Mouse (Mus musculus) heart, embryonic 10.5 days (tissue): ENCODE data around the gene Acly. TPM values are rescaled to one million over a fixed set of nuclear protein-coding genes. Genes with fewer than 3 reads are reported as not detected.
"Not testable (repeated sequence)": the region's sequence is repeated elsewhere in the genome, so short reads cannot be mapped to it uniquely, and the experiment has no call there.

Experiments
- DNase-seq: peaks from one replicate; pipeline ENCODE4 v3.0.0-alpha.2; 2017; ENCODE audit warnings: low spot score
- H3K27ac ChIP-seq: fragments of 300-500 bp; sonication (generic); 2 replicates; pipeline ENCODE4 v1.5.1; 2016; ENCODE audit warnings: mild to moderate bottlenecking
- H3K27me3 ChIP-seq: fragments of 300-500 bp; sonication (generic); 2 replicates; pipeline ENCODE4 v1.6.1; 2016; ENCODE audit warnings: mild to moderate bottlenecking; ENCODE audit not compliant: poor library complexity, insufficient read depth, severe bottlenecking
- H3K36me3 ChIP-seq: fragments of 300-500 bp; sonication (generic); 2 replicates; pipeline ENCODE4 v1.6.1; 2016; ENCODE audit warnings: mild to moderate bottlenecking, moderate library complexity
- H3K4me1 ChIP-seq: fragments of 300-500 bp; sonication (generic); 2 replicates; pipeline ENCODE4 v1.6.1; 2016; ENCODE audit warnings: mild to moderate bottlenecking
- H3K4me3 ChIP-seq: fragments of 300-500 bp; sonication (generic); 2 replicates; pipeline ENCODE4 v1.5.1; 2016; ENCODE audit warnings: mild to moderate bottlenecking, moderate library complexity
- H3K9me3 ChIP-seq: fragments of 300-500 bp; sonication (generic); 2 replicates; pipeline ENCODE4 v1.6.1; 2016; ENCODE audit warnings: mild to moderate bottlenecking, moderate library complexity
- WGBS: fragments of 180-500 bp; shearing (Covaris S2); methylation state at CpG from one replicate; pipeline ENCODE4 v1.1.7; 2016; 5-methylcytosine and 5-hydroxymethylcytosine counted together
- polyA plus RNA-seq: library from polyadenylated mRNA; unstranded; fragments of >200 nt; fragmentation: Nextera tagmentation; extraction: Ambion mirVana; gene quantifications from 2 replicates; pipeline ENCODE4 v1.2.1, GENCODE M21; 2016

Acly gene
- polyA plus RNA-seq, 1 experiment from 2014 or later, result 139 TPM

DNA sequence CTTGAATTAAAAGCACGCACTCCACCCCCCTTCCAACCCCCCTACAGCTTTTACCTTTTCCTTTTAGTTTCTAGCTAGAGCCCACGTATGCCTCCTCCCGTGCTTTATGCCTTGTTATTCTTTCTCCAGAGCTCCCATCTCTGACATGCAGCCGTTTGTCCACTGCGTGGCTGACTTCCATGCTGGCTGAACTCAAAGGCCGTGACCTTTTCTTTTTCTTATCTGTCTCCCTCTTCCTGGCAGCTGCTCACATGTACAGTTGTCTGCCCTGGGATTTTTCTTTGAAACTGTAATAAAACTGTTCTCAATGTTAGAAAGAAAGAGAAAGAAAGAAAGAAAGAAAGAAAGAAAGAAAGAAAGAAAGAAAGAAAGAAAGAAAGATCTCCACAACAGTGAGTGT, 13.2 kb upstream of the Acly start:
- Histone ChIP-seq H3K27ac (no peak overlapping the region), H3K9me3 (no peaks in the 10 kb centered on the region), H3K4me3 (no peak overlapping the region), H3K36me3 (no peaks in the 10 kb centered on the region), H3K27me3 (no peaks in the 10 kb centered on the region), H3K4me1 (peaks cover 25% of the 10 kb centered on the region)
- 24% methylated on average over 6 of the region's 6 CpGs for WGBS
- DNase-seq, result no peak

DNA sequence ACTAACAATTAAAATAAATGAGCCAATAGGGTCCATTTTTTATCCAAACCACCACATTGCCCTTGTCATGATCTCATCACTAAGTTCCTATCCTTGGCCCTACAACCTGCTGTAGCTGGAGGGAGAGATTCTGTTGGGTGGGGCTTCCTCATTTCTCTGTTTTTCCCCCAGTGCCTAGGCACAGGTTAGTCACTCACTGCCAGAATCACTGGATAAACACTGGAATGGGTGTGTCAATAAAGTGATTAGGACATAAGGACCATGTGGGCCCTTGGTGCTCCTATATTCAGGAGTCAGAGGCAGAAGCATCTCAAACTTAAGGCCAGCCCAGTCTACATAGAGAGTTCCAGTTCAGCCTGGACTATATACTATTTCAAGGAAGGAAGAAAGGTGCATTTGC, 8.7 kb upstream of the Acly start:
- H3K4me1 ChIP-seq, result peaks cover 13% of the 10 kb centered on the region
- DNase-seq, result no peak
- no peaks in the 10 kb centered on the region for H3K36me3 ChIP-seq
- no peak overlapping the region for H3K4me3 ChIP-seq
- no peaks in the 10 kb centered on the region for H3K9me3 ChIP-seq
- H3K27me3 ChIP-seq, result no peaks in the 10 kb centered on the region
- H3K27ac ChIP-seq, result no peak overlapping the region

DNA sequence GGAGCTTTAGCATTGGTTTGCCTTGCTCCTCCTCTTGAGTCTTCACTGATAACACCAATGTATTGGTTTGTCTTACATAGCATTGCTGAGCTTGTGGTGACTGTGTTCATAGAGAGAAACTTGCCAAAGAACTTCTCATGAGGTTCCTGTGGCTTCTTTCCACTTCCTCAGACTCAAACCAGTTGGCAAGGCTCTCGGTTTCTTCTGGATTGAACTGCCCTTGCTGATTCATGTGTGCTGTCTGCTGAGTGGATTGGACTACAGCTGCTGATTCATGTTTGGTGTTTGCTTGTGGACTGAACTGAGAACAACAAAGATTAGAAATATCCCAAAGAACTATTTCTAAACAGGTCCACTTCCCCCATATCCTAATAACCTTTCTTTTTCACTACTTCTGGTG, 8.2 kb upstream of the Acly start:
- 77% methylated on average over 1 of the region's 1 CpGs for WGBS

DNA sequence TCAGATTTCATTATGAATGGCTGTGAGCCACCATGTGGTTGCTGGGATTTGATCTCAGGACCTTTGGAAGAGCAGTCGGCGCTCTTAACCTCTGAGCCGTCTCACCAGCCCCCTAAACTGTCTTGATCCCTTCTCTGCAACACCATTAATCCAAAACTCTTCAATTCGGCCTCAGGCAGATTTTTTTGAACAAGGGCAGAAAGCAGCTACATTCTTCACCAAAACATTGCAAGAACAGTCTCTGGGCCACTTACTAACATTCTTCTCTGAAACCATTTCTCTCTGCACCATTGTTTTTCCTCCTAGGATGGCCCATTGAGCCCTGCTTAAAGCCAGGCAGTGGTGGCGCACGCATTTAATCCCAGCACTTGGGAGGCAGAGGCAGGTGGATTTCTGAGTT, 7.0 kb upstream of the Acly start:
- not testable (repeated sequence) for DNase-seq, H3K4me1 ChIP-seq, H3K27ac ChIP-seq, H3K9me3 ChIP-seq, H3K36me3 ChIP-seq, H3K4me3 ChIP-seq, H3K27me3 ChIP-seq
- WGBS, result 81% methylated on average over 6 of the region's 6 CpGs

More for the DNA sequence above, 8.2 kb upstream of the Acly start:
- Histone ChIP-seq H3K27me3 (no peaks in the 10 kb centered on the region), H3K27ac (no peak overlapping the region), H3K36me3 (no peaks in the 10 kb centered on the region), H3K9me3 (no peaks in the 10 kb centered on the region), H3K4me3 (no peak overlapping the region), H3K4me1 (peaks cover 8% of the 10 kb centered on the region)
- DNase-seq, result no peak

DNA sequence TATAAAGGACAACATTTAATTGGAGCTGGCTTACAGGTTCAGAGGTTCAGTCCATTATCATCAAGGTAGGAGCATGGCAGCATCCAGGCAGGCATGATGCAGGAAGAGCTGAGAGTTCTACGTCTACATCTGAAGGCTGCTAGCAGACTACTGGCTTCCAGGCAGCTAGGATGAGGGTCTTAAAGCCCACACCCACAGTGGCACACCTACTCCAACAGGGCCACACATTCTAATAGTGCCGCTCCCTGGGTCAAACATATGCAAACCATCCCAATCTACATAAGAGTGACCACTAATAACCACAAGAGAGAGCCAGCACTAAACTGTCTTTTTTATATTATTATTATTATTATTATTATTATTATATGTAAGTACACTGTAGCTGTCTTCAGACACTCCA, 6.6 kb upstream of the Acly start:
- not testable (repeated sequence) for H3K27me3 ChIP-seq, H3K4me3 ChIP-seq, H3K4me1 ChIP-seq, H3K36me3 ChIP-seq, DNase-seq, H3K27ac ChIP-seq, H3K9me3 ChIP-seq
- 83% methylated on average over 2 of the region's 2 CpGs for WGBS

DNA sequence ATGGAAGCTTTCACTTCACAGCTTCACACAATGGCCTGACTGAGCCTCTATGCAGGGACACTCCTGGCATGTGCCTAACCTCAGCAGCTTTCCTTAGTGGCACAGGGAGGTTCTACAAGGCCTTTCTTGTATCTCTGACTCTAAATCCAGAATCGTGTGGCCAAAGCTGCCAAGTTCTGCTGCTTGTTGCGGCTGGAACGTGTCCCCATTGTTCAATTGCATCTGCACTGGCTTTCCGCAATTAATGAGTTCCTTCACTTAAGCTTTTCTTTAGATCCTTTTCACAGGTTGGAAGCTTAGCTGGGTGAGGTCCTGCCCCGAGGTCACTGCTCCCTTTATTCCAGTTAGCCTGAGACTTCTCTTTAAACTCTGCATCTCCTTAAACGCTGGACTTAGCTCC, 6.1 kb upstream of the Acly start:
- no peak for DNase-seq

DNA sequence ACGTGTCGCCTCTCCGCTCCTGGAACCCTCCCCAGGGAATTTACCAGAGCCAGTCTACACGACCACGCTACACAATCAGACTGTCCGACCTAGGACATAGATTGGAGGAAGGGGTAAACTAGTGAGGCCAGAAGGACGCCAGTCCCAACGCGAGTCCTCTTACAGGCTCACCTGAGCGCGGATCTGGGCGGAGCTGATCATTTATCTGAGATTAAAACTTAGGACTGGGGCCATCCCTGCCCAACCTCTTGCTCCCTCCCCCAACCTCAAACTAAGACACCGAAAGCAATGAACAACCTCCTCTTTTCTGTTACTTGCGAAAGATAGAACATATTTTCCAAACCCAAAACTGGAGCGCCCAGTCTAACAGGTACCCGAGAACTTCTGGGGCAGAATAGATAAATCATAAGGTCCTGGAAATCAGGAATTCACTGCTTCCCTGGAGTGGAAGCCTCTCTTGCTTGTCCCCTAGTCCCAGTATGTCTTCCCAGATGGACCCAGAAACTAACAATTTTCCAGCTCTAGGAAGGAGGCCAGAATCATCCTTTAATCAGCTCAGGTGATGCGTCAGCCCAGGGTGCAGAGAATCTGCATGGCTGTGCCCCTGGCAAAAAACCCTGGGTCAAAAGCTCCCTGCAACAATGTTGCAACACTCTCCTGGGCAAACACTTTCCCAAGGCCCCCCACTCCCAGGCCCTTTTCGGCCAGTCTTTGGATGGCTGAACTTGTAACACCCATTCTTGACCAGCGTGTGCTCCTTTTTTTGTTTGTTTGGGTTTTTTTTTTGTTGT, 770 bp upstream of the Acly start:
- Histone ChIP-seq H3K27me3 (no peaks in the 10 kb centered on the region), H3K9me3 (no peaks in the 10 kb centered on the region), H3K4me3 (peak overlapping the region; percentile 73), H3K4me1 (peaks cover 42% of the 10 kb centered on the region), H3K36me3 (peaks cover 10% of the 10 kb centered on the region), H3K27ac (peak overlapping the region; percentile 91)
- 22% methylated on average over 19 of the region's 19 CpGs for WGBS
- no peak for DNase-seq

More for the DNA sequence above, 6.1 kb upstream of the Acly start:
- Histone ChIP-seq H3K9me3 (no peaks in the 10 kb centered on the region), H3K27me3 (no peaks in the 10 kb centered on the region), H3K36me3 (no peaks in the 10 kb centered on the region), H3K27ac (no peak overlapping the region), H3K4me1 (peaks cover 4% of the 10 kb centered on the region; the same call in 1 of the 2 replicates), H3K4me3 (no peak overlapping the region)
- 78% methylated on average over 6 of the region's 6 CpGs for WGBS

DNA sequence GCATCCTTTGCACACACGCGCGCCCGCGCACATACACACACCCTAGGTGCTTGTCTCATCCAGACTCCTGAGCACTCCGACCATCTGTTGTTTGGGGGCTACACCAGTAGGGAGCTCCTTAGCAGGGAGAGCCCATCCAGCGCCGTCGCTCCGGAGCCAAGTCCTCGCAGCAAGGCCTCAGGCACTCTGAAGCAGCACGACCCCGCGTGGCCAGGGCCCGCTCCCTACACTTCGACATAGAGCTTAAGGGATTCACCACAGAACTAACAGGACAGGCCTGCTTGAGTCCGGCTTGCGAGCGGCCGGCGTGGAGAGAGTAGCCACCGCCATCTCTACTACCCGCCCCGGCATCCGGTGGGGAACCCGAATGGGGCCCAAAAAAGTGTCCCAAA, 738 bp downstream of the Acly start:
- Histone ChIP-seq H3K27me3 (no peaks in the 10 kb centered on the region), H3K4me3 (peak overlapping the region; percentile 73), H3K4me1 (peaks cover 38% of the 10 kb centered on the region), H3K9me3 (no peaks in the 10 kb centered on the region), H3K27ac (peak overlapping the region; percentile 91), H3K36me3 (peaks cover 25% of the 10 kb centered on the region)
- WGBS, result under 1% methylated on average over 26 of the region's 26 CpGs
- peak; percentile 90 for DNase-seq

DNA sequence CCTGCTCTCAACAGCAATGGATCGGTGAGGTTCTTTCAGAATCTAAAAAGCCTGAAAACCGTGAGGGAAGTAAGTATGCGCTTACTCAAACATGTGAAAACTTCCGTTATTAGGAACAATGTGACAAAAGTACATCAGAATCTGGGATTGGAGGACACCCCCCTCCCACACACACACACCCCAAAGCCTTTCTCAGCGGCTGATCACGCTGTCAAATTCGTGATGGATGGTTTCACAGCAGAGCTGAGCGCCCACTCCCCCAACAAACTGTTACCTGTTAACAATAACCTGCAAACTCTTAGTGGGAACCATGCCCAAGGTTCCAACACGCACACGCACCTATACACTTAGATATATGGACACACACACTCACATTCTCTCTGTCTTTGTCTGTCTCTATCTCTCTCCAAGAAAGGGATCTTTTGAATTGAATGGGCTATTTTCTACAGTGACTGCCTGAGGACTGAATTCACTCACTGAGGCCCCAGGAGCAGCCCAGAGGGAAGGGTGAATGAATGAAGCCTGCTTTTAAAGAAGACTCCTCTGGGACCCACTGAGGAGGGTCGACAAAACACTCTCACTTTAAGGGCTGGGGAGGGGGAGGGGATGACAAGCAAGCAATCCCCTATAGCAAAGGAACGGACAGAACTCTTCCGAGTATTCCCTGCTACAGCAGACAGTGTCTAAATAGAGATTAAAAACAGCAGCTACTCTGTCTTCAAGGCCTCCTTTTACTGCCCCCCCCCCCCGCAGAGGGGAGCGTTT, 1.6 kb downstream of the Acly start:
- peak overlapping the region; percentile 73 for H3K4me3 ChIP-seq
- 32% methylated on average over 15 of the region's 15 CpGs for WGBS
- H3K36me3 ChIP-seq, result peaks cover 34% of the 10 kb centered on the region
- peak overlapping the region; percentile 91; the same call in 1 of the 2 replicates for H3K27ac ChIP-seq
- H3K4me1 ChIP-seq, result peaks cover 38% of the 10 kb centered on the region
- no peaks in the 10 kb centered on the region for H3K9me3 ChIP-seq
- no peak for DNase-seq
- H3K27me3 ChIP-seq, result no peaks in the 10 kb centered on the region

DNA sequence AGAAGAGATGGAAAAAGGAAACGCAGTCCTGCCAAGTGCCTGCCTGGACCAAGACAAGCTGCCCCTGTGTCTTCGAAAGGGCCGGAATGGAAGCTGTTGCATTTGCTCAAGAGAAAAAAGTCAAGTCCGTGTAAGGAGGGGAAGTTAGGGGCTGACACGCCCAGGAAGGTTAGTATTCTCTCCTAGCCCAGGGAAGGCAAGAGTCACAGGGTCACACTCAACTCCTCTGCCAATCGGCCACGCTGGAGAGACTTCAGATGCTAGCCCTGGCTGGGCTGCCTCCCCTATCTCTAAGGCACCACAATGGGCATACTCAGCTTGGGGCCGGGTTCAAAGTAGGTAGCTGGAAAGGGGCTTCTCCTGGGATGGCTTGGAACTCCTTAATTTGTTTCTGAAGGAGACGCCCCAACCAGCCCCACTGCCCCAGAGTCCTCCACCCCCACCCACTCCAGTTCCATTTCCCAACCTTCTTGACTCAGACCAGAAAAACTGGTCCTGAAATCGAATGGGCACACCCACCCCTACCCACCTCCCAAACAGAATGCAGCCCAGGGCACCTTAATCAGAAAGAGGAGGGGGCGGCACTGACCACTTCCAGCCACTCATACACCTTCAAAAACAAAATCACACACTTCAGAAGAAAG, 2.7 kb downstream of the Acly start:
- Histone ChIP-seq H3K36me3 (peaks cover 45% of the 10 kb centered on the region), H3K27me3 (no peaks in the 10 kb centered on the region), H3K4me3 (0 out of 2 replicates have a peak overlapping the region, but pooled peaks have one; percentile 13), H3K9me3 (no peaks in the 10 kb centered on the region), H3K27ac (0 out of 2 replicates have a peak overlapping the region, but pooled peaks have one; percentile 29), H3K4me1 (peaks cover 38% of the 10 kb centered on the region)
- WGBS, result 65% methylated on average over 11 of the region's 11 CpGs
- DNase-seq, result no peak

DNA sequence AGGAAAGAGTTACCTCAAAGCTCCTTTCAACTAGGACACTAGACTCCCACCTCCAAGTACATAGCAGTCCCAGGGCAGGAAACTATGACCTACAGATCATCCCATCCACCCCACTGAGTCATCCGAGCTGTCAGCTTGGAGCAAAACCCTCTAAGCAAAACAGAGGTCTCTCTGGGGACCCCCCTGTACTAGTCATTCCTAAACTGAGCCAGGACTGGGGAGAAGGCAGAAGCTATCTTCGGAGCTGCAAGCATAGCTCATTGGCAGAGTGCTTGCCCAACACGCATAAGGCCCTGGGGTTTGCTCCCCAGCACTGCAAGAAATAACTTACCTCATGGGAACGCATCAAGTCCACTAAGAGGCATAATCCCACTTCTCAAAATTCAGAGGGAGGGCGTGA, 3.4 kb downstream of the Acly start:
- peaks cover 52% of the 10 kb centered on the region for H3K36me3 ChIP-seq
- peaks cover 38% of the 10 kb centered on the region for H3K4me1 ChIP-seq
- H3K4me3 ChIP-seq, result no peak overlapping the region
- no peaks in the 10 kb centered on the region for H3K27me3 ChIP-seq
- WGBS, result 88% methylated on average over 5 of the region's 5 CpGs
- no peak overlapping the region for H3K27ac ChIP-seq
- DNase-seq, result no peak
- H3K9me3 ChIP-seq, result no peaks in the 10 kb centered on the region

DNA sequence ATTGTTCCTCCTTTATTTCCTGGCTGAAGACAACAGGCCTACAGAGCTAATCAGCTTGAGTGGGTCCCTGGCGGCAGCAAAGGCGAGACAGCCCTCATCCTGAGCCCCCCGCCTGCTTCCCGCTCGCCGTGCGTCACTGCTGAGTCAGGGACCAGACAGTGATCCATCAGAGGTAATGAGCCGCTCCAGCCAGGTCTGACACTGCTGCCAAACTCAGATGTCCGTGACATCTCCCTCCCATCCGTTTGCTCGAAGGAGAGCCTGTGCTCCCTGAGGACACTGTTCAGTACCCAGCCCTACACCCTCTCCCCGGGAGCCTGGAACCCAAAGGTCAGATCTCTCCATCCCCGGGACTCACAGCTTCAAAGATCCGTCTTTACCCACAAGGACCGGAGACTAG, 7.0 kb downstream of the Acly start:
- DNase-seq, result no peak
- Histone ChIP-seq H3K27me3 (no peaks in the 10 kb centered on the region), H3K4me3 (no peak overlapping the region), H3K9me3 (no peaks in the 10 kb centered on the region), H3K27ac (no peak overlapping the region), H3K36me3 (peaks cover 86% of the 10 kb centered on the region), H3K4me1 (peaks cover 18% of the 10 kb centered on the region)
- 83% methylated on average over 15 of the region's 15 CpGs for WGBS

DNA sequence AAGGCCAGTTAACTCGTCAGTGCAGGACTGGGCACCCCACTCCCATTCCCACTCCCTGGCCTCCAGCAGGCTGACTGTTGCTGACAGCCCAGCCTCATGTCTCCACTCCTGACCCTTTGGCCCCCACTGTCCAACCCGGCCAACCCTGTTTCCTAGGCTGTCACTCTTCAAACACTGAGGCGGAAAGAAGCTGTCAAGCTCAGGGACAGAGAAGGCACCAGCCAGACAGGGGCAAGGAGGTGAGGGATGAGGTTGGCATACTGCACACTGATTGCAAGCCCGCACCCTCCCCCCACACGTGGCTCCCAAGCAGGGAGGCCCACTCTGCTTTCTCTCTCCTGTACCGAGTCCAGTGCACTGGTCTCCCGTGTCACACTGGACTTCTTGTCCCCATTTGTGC, 8.6 kb downstream of the Acly start:
- DNase-seq, result no peak

More for the DNA sequence above, 8.6 kb downstream of the Acly start:
- Histone ChIP-seq H3K27ac (no peak overlapping the region), H3K9me3 (no peaks in the 10 kb centered on the region), H3K27me3 (no peaks in the 10 kb centered on the region), H3K4me1 (peaks cover 1% of the 10 kb centered on the region; the same call in 1 of the 2 replicates), H3K4me3 (no peak overlapping the region), H3K36me3 (peaks cover 98% of the 10 kb centered on the region)
- 78% methylated on average over 7 of the region's 7 CpGs for WGBS
